Mouse (Mus musculus) liver, embryonic 15.5 days (tissue): ENCODE results near the gene Gm13420. TPM values are rescaled to one million over a fixed set of nuclear protein-coding genes. Genes with fewer than 3 reads are reported as not detected.
"Not testable (repeated sequence)": the region's sequence is repeated elsewhere in the genome, so short reads cannot be mapped to it uniquely, and the experiment has no call there.

Experiments
- ATAC-seq: fragments of 200-750 bp; cut with Nextera tagmentation; 2 replicates; pipeline ENCODE4 v1.8.0; 2017; ENCODE audit warnings: moderate number of reproducible peaks, mild to moderate bottlenecking, moderate library complexity; ENCODE audit not compliant: insufficient read depth
- H3K27ac ChIP-seq: fragments of 300-500 bp; sonication (generic); replicated peaks from 2 replicates; pipeline ENCODE4 v1.5.1; 2015; ENCODE audit warnings: mild to moderate bottlenecking, inconsistent platforms
- H3K27me3 ChIP-seq: fragments of 300-500 bp; sonication (generic); 2 replicates; pipeline ENCODE4 v1.6.1; 2015; ENCODE audit warnings: mild to moderate bottlenecking, inconsistent platforms
- H3K36me3 ChIP-seq: fragments of 300-500 bp; sonication (generic); replicated peaks from 2 replicates; pipeline ENCODE4 v1.6.1; 2015; ENCODE audit warnings: moderate library complexity, mild to moderate bottlenecking, inconsistent platforms
- H3K4me1 ChIP-seq: fragments of 300-500 bp; sonication (generic); replicated peaks from 2 replicates; pipeline ENCODE4 v1.6.1; 2015; ENCODE audit warnings: inconsistent platforms
- H3K4me2 ChIP-seq: fragments of 300-500 bp; sonication (generic); 2 replicates; pipeline ENCODE4 v1.6.1; 2015; ENCODE audit warnings: moderate library complexity, mild to moderate bottlenecking, inconsistent platforms
- H3K4me3 ChIP-seq: fragments of 300-500 bp; sonication (generic); replicated peaks from 2 replicates; pipeline ENCODE4 v1.5.1; 2015; ENCODE audit warnings: mild to moderate bottlenecking, inconsistent platforms
- H3K9ac ChIP-seq: fragments of 300-500 bp; sonication (generic); 2 replicates; pipeline ENCODE4 v1.6.1; 2015; ENCODE audit warnings: moderate library complexity, mild to moderate bottlenecking, inconsistent platforms
- H3K9me3 ChIP-seq: fragments of 300-500 bp; sonication (generic); replicated peaks from 2 replicates; pipeline ENCODE4 v1.6.1; 2016; ENCODE audit warnings: inconsistent platforms
- WGBS: fragments of 180-500 bp; shearing (Covaris S2); methylation state at CpG from one replicate; pipeline ENCODE4 v1.1.7; 2015; ENCODE audit warnings: mixed read lengths; ENCODE audit not compliant: insufficient replicate concordance; 5-methylcytosine and 5-hydroxymethylcytosine counted together
- polyA plus RNA-seq: library from polyadenylated mRNA; unstranded; fragments of >200 nt; fragmentation: Nextera tagmentation; extraction: Ambion mirVana; gene quantifications from 2 replicates; pipeline ENCODE4 v1.2.1, GENCODE M21; 2015

The Gm13420 gene
- polyA plus RNA-seq = 0.41 and 0.44 TPM in 2 replicates

DNA sequence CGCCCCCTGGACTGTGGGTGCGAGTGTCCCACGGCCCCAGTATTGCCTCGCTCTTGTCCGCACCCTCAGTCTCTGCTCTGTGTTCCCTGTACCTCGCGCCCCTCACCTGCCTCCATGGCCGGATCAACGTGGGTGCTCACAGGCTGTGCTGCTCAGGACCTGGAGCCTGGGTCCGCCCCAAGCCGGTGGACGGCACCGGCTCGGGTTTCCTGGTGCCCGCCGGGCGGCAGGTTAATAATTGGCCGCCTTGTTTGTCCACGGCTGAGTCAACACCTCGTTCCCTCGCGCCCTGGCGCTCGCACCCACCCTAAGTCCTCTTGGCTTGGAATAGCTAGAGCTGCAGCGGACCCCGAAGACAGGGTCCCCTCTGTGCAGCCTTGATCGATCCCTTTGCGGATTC is at the start of gene Gm13420:
Gene Gm13420, minus strand, starts transcription at position 189 of the 400 bp plus-strand sequence.
- peaks cover 73% of the 10 kb centered on the region for H3K27me3 ChIP-seq
- 10% methylated on average over 28 of the region's 28 CpGs for WGBS
- H3K27ac ChIP-seq = no peak within 1 kb of the TSS
- H3K9me3 ChIP-seq = no peaks in the 10 kb centered on the region
- no peaks in the 10 kb centered on the region for H3K36me3 ChIP-seq
- H3K4me3 ChIP-seq = peak within 1 kb of the TSS; percentile 23
- H3K4me2 ChIP-seq = peak within 1 kb of the TSS; percentile 57
- no peaks in the 10 kb centered on the region for H3K4me1 ChIP-seq
- ATAC-seq = peak; percentile 57
- no peak within 1 kb of the TSS for H3K9ac ChIP-seq

GRCm38 (mm10) chr2:29792772-29793487 is 41.4 kb upstream of the Gm13420 start:
- no peak overlapping the region for H3K9ac ChIP-seq
- no peaks in the 10 kb centered on the region for H3K9me3 ChIP-seq
- 75% methylated on average over 2 of the region's 2 CpGs for WGBS
- peaks cover 12% of the 10 kb centered on the region for H3K4me1 ChIP-seq
- H3K27ac ChIP-seq = no peak overlapping the region
- no peaks in the 10 kb centered on the region for H3K27me3 ChIP-seq
- no peak overlapping the region for H3K4me2 ChIP-seq
- no peak for ATAC-seq
- no peak overlapping the region for H3K4me3 ChIP-seq
- H3K36me3 ChIP-seq = peaks cover 18% of the 10 kb centered on the region; the same call in 1 of the 2 replicates

DNA sequence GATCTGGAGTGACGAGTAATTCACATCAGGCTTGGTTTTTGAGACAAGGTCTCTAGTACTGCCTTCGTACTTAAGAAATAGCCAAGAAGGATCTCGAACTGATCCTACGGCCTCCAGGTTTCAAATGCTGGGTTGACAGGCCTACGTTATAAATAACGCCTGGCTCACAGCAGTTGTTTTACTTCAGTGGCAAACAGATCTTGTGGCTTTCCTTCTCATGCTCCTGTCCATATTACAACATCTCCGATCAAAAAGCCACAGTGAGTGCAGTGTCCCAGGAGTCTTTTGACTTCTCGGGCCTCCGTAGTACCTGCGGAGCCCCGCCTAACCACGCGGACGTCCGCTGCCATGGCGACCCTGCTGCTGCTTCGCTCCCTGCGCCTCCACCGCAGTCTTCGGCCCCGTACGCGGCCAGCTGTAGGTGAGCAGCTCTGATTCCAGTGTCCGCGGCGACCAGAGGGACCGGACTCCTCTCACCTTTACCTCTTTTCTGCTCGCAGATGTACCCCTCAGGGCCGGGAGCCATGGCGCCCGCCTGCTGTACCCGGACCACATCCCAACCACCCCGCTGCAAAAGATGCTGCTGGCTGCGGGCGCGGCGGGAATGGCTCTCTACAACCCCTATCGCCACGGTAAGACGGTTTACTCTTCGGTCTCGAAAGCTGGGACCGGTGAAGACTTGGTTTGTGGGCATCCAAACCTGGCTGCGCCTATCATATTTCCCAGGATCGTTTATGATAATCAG is 36.6 kb upstream of the Gm13420 start, which contains the start of gene Trub2:
Gene Trub2, minus strand, starts transcription at position 566 of the 745 bp plus-strand sequence.
- Histone ChIP-seq H3K9ac (peak within 1 kb of the TSS; percentile 65), H3K27ac (peak within 1 kb of the TSS; percentile 83), H3K4me3 (peak within 1 kb of the TSS; percentile 73), H3K4me2 (peak within 1 kb of the TSS; percentile 89), H3K36me3 (peaks cover 37% of the 10 kb centered on the region), H3K4me1 (peaks cover 20% of the 10 kb centered on the region), H3K27me3 (no peaks in the 10 kb centered on the region), H3K9me3 (no peaks in the 10 kb centered on the region)
- WGBS = under 1% methylated on average over 45 of the region's 45 CpGs
- peak; percentile 90 for ATAC-seq

DNA sequence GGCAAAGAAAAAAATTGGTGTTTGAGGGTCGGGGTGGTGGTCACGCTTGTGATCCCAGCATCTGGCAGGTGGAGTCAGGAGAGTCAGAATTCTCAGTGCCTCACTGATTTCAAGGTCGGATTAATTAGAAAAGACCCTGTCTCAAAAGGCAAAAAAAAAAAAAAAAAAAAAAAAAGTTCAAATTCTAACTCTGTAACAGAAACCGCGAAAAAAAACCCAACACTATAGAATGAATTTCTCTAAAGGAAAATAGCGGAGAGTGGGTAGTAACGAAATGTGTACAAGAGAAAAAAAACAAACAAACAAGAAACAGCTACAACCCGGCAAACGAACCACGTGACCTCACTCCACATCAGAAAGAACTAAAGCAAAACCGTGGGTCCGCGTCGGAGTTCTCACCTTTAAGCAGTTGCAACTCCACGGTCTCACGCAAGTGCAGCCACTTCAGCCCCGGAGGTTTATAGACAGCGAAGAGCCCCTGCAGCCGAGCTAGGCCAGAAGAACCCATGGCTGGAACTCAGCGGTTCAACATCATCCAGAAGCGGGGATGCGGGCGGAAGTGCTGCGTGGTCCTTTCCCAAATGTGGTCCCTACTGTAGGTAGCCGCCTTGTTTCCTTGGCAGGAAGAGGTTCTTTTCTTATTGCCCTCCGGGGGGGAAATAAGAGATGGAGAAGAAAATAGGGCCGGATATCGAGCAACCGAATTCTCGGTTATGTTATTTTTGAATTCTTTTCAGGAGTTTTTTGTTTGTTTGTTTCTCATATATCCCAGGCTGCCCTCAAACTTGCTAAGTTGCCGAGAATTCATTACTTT is 35.8 kb upstream of the Gm13420 start, which contains the start of gene Coq4:
Gene Coq4, plus strand, starts transcription at position 390 of the 814 bp plus-strand sequence.
- WGBS = 1% methylated on average over 31 of the region's 31 CpGs

GRCm38 (mm10) chr2:29784290-29784689 is 32.8 kb upstream of the Gm13420 start:
- H3K9ac ChIP-seq = no peak overlapping the region
- H3K4me3 ChIP-seq = no peak overlapping the region
- peaks cover 64% of the 10 kb centered on the region for H3K36me3 ChIP-seq
- H3K4me1 ChIP-seq = peaks cover 20% of the 10 kb centered on the region
- no peak overlapping the region for H3K4me2 ChIP-seq
- 58% methylated on average over 4 of the region's 4 CpGs for WGBS
- no peak for ATAC-seq
- no peak overlapping the region for H3K27ac ChIP-seq
- no peaks in the 10 kb centered on the region for H3K27me3 ChIP-seq
- H3K9me3 ChIP-seq = no peaks in the 10 kb centered on the region

More for the DNA sequence above, 35.8 kb upstream of the Gm13420 start, which contains the start of gene Coq4:
- H3K36me3 ChIP-seq = peaks cover 41% of the 10 kb centered on the region
- H3K9me3 ChIP-seq = no peaks in the 10 kb centered on the region
- peak within 1 kb of the TSS; percentile 83 for H3K27ac ChIP-seq
- H3K27me3 ChIP-seq = no peaks in the 10 kb centered on the region
- ATAC-seq = peak; percentile 85
- H3K4me3 ChIP-seq = peak within 1 kb of the TSS; percentile 73
- peak within 1 kb of the TSS; percentile 65 for H3K9ac ChIP-seq
- peak within 1 kb of the TSS; percentile 89 for H3K4me2 ChIP-seq
- H3K4me1 ChIP-seq = peaks cover 20% of the 10 kb centered on the region

DNA sequence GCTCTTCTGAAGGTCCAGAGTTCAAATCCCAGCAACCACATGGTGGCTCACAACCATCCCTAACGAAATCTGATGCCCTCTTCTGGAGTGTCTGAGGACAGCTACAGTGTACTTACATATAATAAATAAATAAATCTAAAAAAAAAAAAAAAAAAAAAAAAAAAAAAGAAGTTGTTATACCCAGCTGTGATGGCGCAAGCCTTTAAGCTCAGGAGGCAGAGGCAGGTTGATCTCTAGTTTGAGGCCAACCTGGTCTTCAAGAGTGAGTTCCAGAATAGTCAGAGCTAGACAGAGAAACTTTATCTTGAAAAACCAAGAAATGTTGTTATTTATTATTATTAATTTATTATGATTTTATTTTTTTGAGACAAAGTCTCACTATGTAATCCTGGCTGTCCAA is 29.8 kb upstream of the Gm13420 start:
- not testable (repeated sequence) for ATAC-seq
- H3K36me3 ChIP-seq = peaks cover 91% of the 10 kb centered on the region

DNA sequence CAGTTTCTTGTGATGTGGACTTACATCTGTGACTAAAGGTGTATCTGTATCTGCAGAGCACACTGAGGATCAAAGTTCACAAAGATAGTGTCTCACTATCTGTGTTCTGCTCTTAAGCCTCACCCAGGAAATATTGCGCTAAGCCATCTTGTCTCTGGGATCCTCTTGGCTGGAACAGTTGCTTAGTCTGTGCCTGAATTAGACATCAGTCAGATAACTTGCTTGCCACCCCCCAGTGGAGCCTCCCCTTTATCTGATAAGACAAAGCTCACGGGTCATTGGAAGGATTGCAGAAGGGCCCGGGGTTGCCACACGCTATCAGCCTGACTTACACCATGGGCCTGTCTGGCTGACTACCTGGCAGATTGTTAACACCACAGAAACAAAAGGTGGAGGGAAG is 21.8 kb upstream of the Gm13420 start:
- H3K27me3 ChIP-seq = no peaks in the 10 kb centered on the region
- no peak; the same call in 1 of the 2 replicates for ATAC-seq
- 28% methylated on average over 4 of the region's 4 CpGs for WGBS
- no peak overlapping the region for H3K4me3 ChIP-seq
- H3K4me1 ChIP-seq = peaks cover 22% of the 10 kb centered on the region
- H3K4me2 ChIP-seq = no peak overlapping the region
- no peaks in the 10 kb centered on the region for H3K9me3 ChIP-seq
- peak overlapping the region; percentile 35; the same call in 1 of the 2 replicates for H3K27ac ChIP-seq
- no peak overlapping the region for H3K9ac ChIP-seq
- H3K36me3 ChIP-seq = peaks cover 20% of the 10 kb centered on the region

More for the DNA sequence above, 29.8 kb upstream of the Gm13420 start:
- not testable (repeated sequence) for H3K9ac ChIP-seq, H3K4me3 ChIP-seq, H3K27me3 ChIP-seq, H3K27ac ChIP-seq, H3K4me1 ChIP-seq, H3K4me2 ChIP-seq, H3K9me3 ChIP-seq
- 83% methylated on average over 2 of the region's 2 CpGs for WGBS

- Histone ChIP-seq H3K4me2 (no peak overlapping the region), H3K27me3 (no peaks in the 10 kb centered on the region), H3K9me3 (no peaks in the 10 kb centered on the region), H3K27ac (no peak overlapping the region), H3K9ac (no peak overlapping the region), H3K36me3 (peaks cover 5% of the 10 kb centered on the region; the same call in 1 of the 2 replicates), H3K4me1 (peaks cover 22% of the 10 kb centered on the region), H3K4me3 (no peak overlapping the region)
- 0 out of 2 replicates have a peak, but pooled peaks have one; percentile 50 for ATAC-seq
- WGBS = 29% methylated on average over 8 of the region's 8 CpGs
Measured at GRCm38 (mm10) chr2:29771611-29772461, 20.4 kb upstream of the Gm13420 start.

GRCm38 (mm10) chr2:29770162-29770561 is 18.7 kb upstream of the Gm13420 start:
- Histone ChIP-seq H3K27me3 (no peaks in the 10 kb centered on the region), H3K9ac (no peak overlapping the region), H3K27ac (no peak overlapping the region), H3K4me2 (no peak overlapping the region), H3K4me3 (no peak overlapping the region), H3K9me3 (no peaks in the 10 kb centered on the region), H3K4me1 (peaks cover 22% of the 10 kb centered on the region), H3K36me3 (no peaks in the 10 kb centered on the region)
- ATAC-seq = no peak

DNA sequence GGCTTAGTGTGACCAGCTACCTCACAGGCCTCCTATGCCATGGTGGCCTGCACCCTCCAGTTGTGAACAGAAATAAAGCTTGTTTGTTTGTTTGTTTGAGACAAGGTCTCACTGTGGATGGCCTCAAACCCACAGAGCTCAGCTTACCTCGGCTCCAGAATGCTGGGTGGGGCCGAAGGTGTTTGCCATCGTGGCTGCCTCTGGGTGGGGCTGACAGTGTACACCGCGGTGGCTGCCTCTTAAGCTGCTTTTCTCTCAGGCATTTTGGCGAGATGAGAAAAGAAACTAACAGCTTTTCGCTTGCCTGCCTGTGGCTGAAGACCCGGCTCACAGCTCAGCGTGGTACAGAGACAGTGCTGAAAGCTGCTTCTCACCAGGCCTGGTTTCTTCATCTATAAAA is 17.4 kb upstream of the Gm13420 start:
- H3K36me3 ChIP-seq = no peaks in the 10 kb centered on the region
- 46% methylated on average over 9 of the region's 9 CpGs for WGBS
- H3K4me3 ChIP-seq = no peak overlapping the region
- no peak overlapping the region for H3K4me2 ChIP-seq
- H3K9me3 ChIP-seq = no peaks in the 10 kb centered on the region
- no peak overlapping the region for H3K9ac ChIP-seq
- no peaks in the 10 kb centered on the region for H3K27me3 ChIP-seq
- no peak for ATAC-seq
- peaks cover 19% of the 10 kb centered on the region for H3K4me1 ChIP-seq
- H3K27ac ChIP-seq = no peak overlapping the region
